Mouse (Mus musculus): ENCODE data around the gene Fmo2.

GRCm38 (mm10) chr1:162864816-162865492 lies 33.6 kb downstream of the Fmo2 start:
- no peak for TF ChIP-seq POLR2A (IDR thresholded peaks at IDR 0.05; ENCODE audit: extremely low read depth, insufficient read depth, low read length)
- no peak for TF ChIP-seq CTCF (IDR thresholded peaks at IDR 0.05; ENCODE audit: extremely low read depth, insufficient read depth, low read length)
